Mouse (Mus musculus): ENCODE data around the gene Evl.

- TF ChIP-seq CTCF (IDR thresholded peaks at IDR 0.05; ENCODE audit: borderline replicate concordance, insufficient read depth, low read length) (no peak), POLR2A (IDR thresholded peaks at IDR 0.05; ENCODE audit: low read depth, low read length) (no peak)
Observed at GRCm38 (mm10) chr12:108510571-108510970, 43.9 kb upstream of the Evl start.
